Mouse (Mus musculus) CH12.LX (cell line): ENCODE results near the gene Sec22c. TPM values are rescaled to one million over a fixed set of nuclear protein-coding genes. Genes with fewer than 3 reads are reported as not detected.

ENCODE experiments used
- DNase-seq: peaks from one replicate; pipeline ENCODE4 v3.0.0-alpha.2; 2013; ENCODE audit errors: extremely low read depth
- H3K27ac ChIP-seq: 2 replicates; pipeline ENCODE4 v1.5.1; 2012; ENCODE audit warnings: low read depth, mild to moderate bottlenecking, control low read depth, moderate library complexity; ENCODE audit not compliant: insufficient read depth
- H3K27me3 ChIP-seq: replicated peaks from 2 replicates; pipeline ENCODE3; 2012; ENCODE audit warnings: inconsistent platforms
- H3K36me3 ChIP-seq, 2 experiments: replicated peaks in 1 of 2; 2 replicates each; pipeline versions ENCODE3 to v1.6.1; 2012; ENCODE audit warnings: inconsistent platforms in 1 of 2, low read length in 1 of 2, mild to moderate bottlenecking in 1 of 2, mixed read lengths in 1 of 2, moderate library complexity in 1 of 2; ENCODE audit not compliant: control insufficient read depth in 1 of 2, insufficient read depth in 1 of 2
- H3K4me1 ChIP-seq, 2 experiments: 2 replicates each; pipeline ENCODE4 v1.6.1; 2012; ENCODE audit warnings: inconsistent platforms in 1 of 2, moderate library complexity in 1 of 2; ENCODE audit not compliant: insufficient read depth in 2 of 2, control insufficient read depth in 1 of 2
- H3K4me2 ChIP-seq: 2 replicates; pipeline ENCODE4 v1.6.1; 2012; ENCODE audit warnings: low read depth, mild to moderate bottlenecking, control low read depth; ENCODE audit not compliant: poor library complexity, insufficient read depth, severe bottlenecking
- H3K4me3 ChIP-seq, 3 experiments: fragments of 150-350 bp in 1 of 3; sonication (generic) in 1 of 3; replicated peaks in 1 of 3; 2 replicates each; pipeline versions ENCODE3 to v1.5.1; 2011 to 2012; ENCODE audit warnings: low read depth in 2 of 3, low read length in 2 of 3, mild to moderate bottlenecking in 2 of 3, moderate library complexity in 2 of 3, control low read depth in 1 of 3, improper control_type of control experiment in 1 of 3, inconsistent platforms in 1 of 3, mixed read lengths in 1 of 3; ENCODE audit not compliant: poor library complexity in 1 of 3
- H3K79me2 ChIP-seq: replicated peaks from 2 replicates; pipeline ENCODE4 v1.6.1; 2012; ENCODE audit warnings: mild to moderate bottlenecking, moderate library complexity; ENCODE audit not compliant: control insufficient read depth, poor library complexity, insufficient read depth, severe bottlenecking; ENCODE audit errors: extremely low read depth
- H3K9ac ChIP-seq: 2 replicates; pipeline ENCODE4 v1.6.1; 2012; ENCODE audit warnings: low read depth, mild to moderate bottlenecking, control low read depth, moderate library complexity; ENCODE audit not compliant: insufficient read depth
- H3K9me3 ChIP-seq: replicated peaks from 2 replicates; pipeline ENCODE3; 2012; ENCODE audit warnings: low read length, inconsistent platforms, mixed read lengths
- BHLHE40 ChIP-seq: IDR thresholded peaks from 2 replicates; pipeline ENCODE4 v1.6.1; 2011; ENCODE audit warnings: mild to moderate bottlenecking, low read depth, low read length, improper control_type of control experiment
- CHD1 ChIP-seq: IDR thresholded peaks from 2 replicates; pipeline ENCODE4 v1.6.1; 2012; ENCODE audit warnings: low read depth, low read length, improper control_type of control experiment, inconsistent platforms
- CTCF ChIP-seq, 2 experiments: IDR thresholded peaks in 1 of 2; conservative IDR thresholded peaks in 1 of 2; 2 replicates each; pipeline ENCODE4 v1.5.1; 2011 to 2012; ENCODE audit warnings: low read depth in 2 of 2, low read length in 2 of 2, improper control_type of control experiment in 1 of 2, inconsistent platforms in 1 of 2, mild to moderate bottlenecking in 1 of 2, moderate library complexity in 1 of 2
- E2F4 ChIP-seq: IDR thresholded peaks from 2 replicates; pipeline ENCODE4 v1.6.1; 2011; ENCODE audit warnings: low read depth, low read length, improper control_type of control experiment; ENCODE audit not compliant: insufficient replicate concordance
- ELF1 ChIP-seq: IDR thresholded peaks from 2 replicates; pipeline ENCODE4 v1.6.1; 2014; ENCODE audit warnings: low read depth, mild to moderate bottlenecking, inconsistent platforms, low read length, improper control_type of control experiment
- EP300 ChIP-seq: IDR thresholded peaks from 2 replicates; pipeline ENCODE4 v1.6.1; 2011; ENCODE audit warnings: low read length, improper control_type of control experiment
- ETS1 ChIP-seq: conservative IDR thresholded peaks from 2 replicates; pipeline ENCODE4 v1.6.1; 2012; ENCODE audit warnings: low read depth, mild to moderate bottlenecking, inconsistent platforms, low read length, improper control_type of control experiment, moderate library complexity
- HCFC1 ChIP-seq: IDR thresholded peaks from 2 replicates; pipeline ENCODE4 v1.6.1; 2012; ENCODE audit warnings: low read depth, mild to moderate bottlenecking, inconsistent platforms, low read length, improper control_type of control experiment
- JUN ChIP-seq: IDR thresholded peaks from 2 replicates; pipeline ENCODE4 v1.6.1; 2011; ENCODE audit warnings: low read depth, mild to moderate bottlenecking, low read length, improper control_type of control experiment, moderate library complexity; ENCODE audit not compliant: insufficient read depth
- KAT2A ChIP-seq: IDR thresholded peaks from 2 replicates; pipeline ENCODE4 v1.6.1; 2012; ENCODE audit warnings: low read length, improper control_type of control experiment, inconsistent platforms; ENCODE audit not compliant: insufficient replicate concordance
- MAFK ChIP-seq: IDR thresholded peaks from 2 replicates; pipeline ENCODE4 v1.6.1; 2011; ENCODE audit warnings: low read length, improper control_type of control experiment; ENCODE audit not compliant: insufficient replicate concordance
- MAX ChIP-seq: IDR thresholded peaks from 2 replicates; pipeline ENCODE4 v1.6.1; 2011; ENCODE audit warnings: low read length, improper control_type of control experiment
- MXI1 ChIP-seq: IDR thresholded peaks from 2 replicates; pipeline ENCODE4 v1.6.1; 2011; ENCODE audit warnings: mild to moderate bottlenecking, low read depth, low read length, improper control_type of control experiment
- NELFE ChIP-seq: IDR thresholded peaks from 2 replicates; pipeline ENCODE4 v1.6.1; 2011; ENCODE audit warnings: low read depth, low read length, improper control_type of control experiment
- NRF1 ChIP-seq: IDR thresholded peaks from 2 replicates; pipeline ENCODE4 v1.6.1; 2014; ENCODE audit warnings: low read depth, mild to moderate bottlenecking, inconsistent platforms, low read length, improper control_type of control experiment, moderate library complexity
- PAX5 ChIP-seq: IDR thresholded peaks from 2 replicates; pipeline ENCODE4 v1.6.1; 2012; ENCODE audit warnings: low read length, inconsistent platforms, mixed read lengths
- RAD21 ChIP-seq: IDR thresholded peaks from 2 replicates; pipeline ENCODE4 v1.6.1; 2011; ENCODE audit warnings: low read depth, mild to moderate bottlenecking, low read length, improper control_type of control experiment, moderate library complexity
- SMC3 ChIP-seq: IDR thresholded peaks from 2 replicates; pipeline ENCODE4 v1.6.1; 2011; ENCODE audit warnings: low read depth, low read length, improper control_type of control experiment
- TBP ChIP-seq: conservative IDR thresholded peaks from 2 replicates; pipeline ENCODE4 v1.6.1; 2011; ENCODE audit warnings: low read depth, low read length, improper control_type of control experiment
- TCF12 ChIP-seq: IDR thresholded peaks from 2 replicates; pipeline ENCODE4 v1.6.1; 2014; ENCODE audit warnings: low read depth, mild to moderate bottlenecking, inconsistent platforms, low read length, improper control_type of control experiment
- UBTF ChIP-seq: IDR thresholded peaks from 2 replicates; pipeline ENCODE4 v1.6.1; 2012; ENCODE audit warnings: low read depth, mild to moderate bottlenecking, inconsistent platforms, low read length, improper control_type of control experiment, moderate library complexity
- ZKSCAN1 ChIP-seq: IDR thresholded peaks from 2 replicates; pipeline ENCODE4 v1.6.1; 2012; ENCODE audit warnings: low read depth, inconsistent platforms, low read length, improper control_type of control experiment, borderline replicate concordance
- ZMIZ1 ChIP-seq: IDR thresholded peaks from 2 replicates; pipeline ENCODE4 v1.6.1; 2012; ENCODE audit warnings: low read depth, mild to moderate bottlenecking, inconsistent platforms, low read length, improper control_type of control experiment
- dilution Hi-C: fragments of 300-500 bp; cut with MboI; formaldehyde crosslinking; loops from 2 replicates; pipeline ENCODE4 v1.14.3; 2020; ENCODE audit warnings: low sequenced_read_pairs; ENCODE audit not compliant: extremely low pct_unique_long_range_greater_than_20kb, extremely low pct_ligation_motif_present
- in situ Hi-C: fragments of 300-500 bp; cut with MboI; formaldehyde crosslinking; loops from 3 replicates; pipeline ENCODE4 v1.14.3; 2019; ENCODE audit warnings: low sequenced_read_pairs, low pct_ligation_motif_present, low pct_unique_long_range_greater_than_20kb, mixed read lengths
- polyA plus RNA-seq: library from polyadenylated mRNA; unstranded; fragments of >175 nt; gene quantifications from 2 replicates; pipeline ENCODE4 v1.2.1, GENCODE M21; 2012; ENCODE audit warnings: low read depth; ENCODE audit not compliant: insufficient read length
- total RNA-seq, 2 experiments: library from RNA; depleted of rRNA; stranded (reverse); fragments of 300-350 nt in 1 of 2; fragments of >200 nt in 1 of 2; gene quantifications; 2 replicates each; pipeline ENCODE4 v1.2.3; 2012 to 2014

Gene Sec22c
- total and polyA plus RNA-seq, 3 experiments = 2.4 to 5.7 (median 4.0) TPM

- Histone ChIP-seq H3K9me3 (no peaks in the 10 kb centered on the region), H3K4me3 (no peak overlapping the region), H3K79me2 (no peaks in the 10 kb centered on the region), H3K9ac (no peak overlapping the region), H3K36me3 (no peaks in the 10 kb centered on the region), H3K4me1 (peaks cover 0 to 47% of the 10 kb centered on the region in 2 experiments; a peak in 2 of 4 replicates), H3K27ac (no peak overlapping the region), H3K27me3 (peaks cover 20% of the 10 kb centered on the region), H3K4me2 (no peak overlapping the region)
- in situ Hi-C loops = no loop called here
- TF ChIP-seq E2F4 (no peak), MAFK (no peak), ZMIZ1 (no peak), ZKSCAN1 (no peak), EP300 (no peak)
- no peak for DNase-seq
- dilution Hi-C loops = no loop called here
These were observed 47.0 kb downstream of the Sec22c start for GRCm38 (mm10) chr9:121658248-121658647.

- no peaks in the 10 kb centered on the region for H3K79me2 ChIP-seq
- H3K4me2 ChIP-seq = no peak overlapping the region
- TF ChIP-seq CHD1 (no peak), E2F4 (no peak), KAT2A (no peak), SMC3 (no peak), MAX (no peak), TBP (no peak)
- no peak for DNase-seq
- no peak overlapping the region for H3K27ac ChIP-seq
- H3K9ac ChIP-seq = no peak overlapping the region
- H3K4me3 ChIP-seq = no peak overlapping the region
- H3K4me1 ChIP-seq = peaks cover 0 to 47% of the 10 kb centered on the region in 2 experiments; a peak in 2 of 4 replicates
- in situ Hi-C loops = no loop called here
- H3K9me3 ChIP-seq = no peaks in the 10 kb centered on the region
- peaks cover 16% of the 10 kb centered on the region for H3K27me3 ChIP-seq
- no peaks in the 10 kb centered on the region for H3K36me3 ChIP-seq
- dilution Hi-C loops = no loop called here
These were observed 48.1 kb downstream of the Sec22c start for GRCm38 (mm10) chr9:121657143-121657542.

GRCm38 (mm10) chr9:121656322-121656721, 49.0 kb downstream of the Sec22c start:
- in situ Hi-C loops = no loop called here
- dilution Hi-C loops = no loop called here
- TF ChIP-seq ELF1 (no peak), MXI1 (no peak), ETS1 (no peak), CTCF (conservative IDR thresholded peaks at IDR 0.05 in 1 of 2, IDR thresholded peaks at IDR 0.05 in 1 of 2; ENCODE audit: low read depth in 2 of 2, low read length in 2 of 2) (no peak), TCF12 (no peak), NELFE (no peak), PAX5 (no peak), UBTF (no peak), EP300 (no peak), E2F4 (no peak), HCFC1 (no peak), ZMIZ1 (no peak), CHD1 (no peak), RAD21 (no peak), NRF1 (no peak), BHLHE40 (no peak), JUN (no peak)
- Histone ChIP-seq H3K27ac (no peak overlapping the region), H3K4me1 (peaks cover 0 to 47% of the 10 kb centered on the region in 2 experiments; a peak in 2 of 4 replicates), H3K27me3 (peaks cover 18% of the 10 kb centered on the region), H3K9ac (no peak overlapping the region), H3K9me3 (no peaks in the 10 kb centered on the region), H3K4me3 (no peak overlapping the region), H3K4me2 (no peak overlapping the region), H3K36me3 (no peaks in the 10 kb centered on the region), H3K79me2 (no peaks in the 10 kb centered on the region)
- no peak for DNase-seq
